In genomic region chr10:67182651-67183050, GRCm38 (mm10) we compare ENCODE assay signal across 12 mouse cellular contexts.
A peak's percentile ranks its signal among the peaks of the same experiment; 100 is the strongest.
DNase-seq lines count a peak whose midpoint lies in the region; ATAC-seq and TF ChIP-seq lines count a peak whose summit lies in the region.
"Had no signal": no experiment of that assay in that cellular context is flagged by ENCODE, and none has a peak within 500 bp of the region (broad histone marks: within the 10 kb centered on the region; RNA-seq: fewer than 3 reads in every experiment).

No protein-coding gene starts in this region.

- H3K27ac ChIP-seq in embryonic facial prominence, embryonic 15.5 days (replicated peaks), result peak overlapping the region; percentile 22; the same call in 1 of the 2 replicates
- peak overlapping the region; percentile 47 for H3K27ac ChIP-seq in spleen, adult 2 months (ENCODE audit: insufficient read depth, low read length)
- no peak overlapping the region for H3K27ac ChIP-seq in hindbrain, embryonic 14.5 days
- H3K27ac ChIP-seq: gastrocnemius, adult 2 months; midbrain, embryonic 12.5 days had no signal

- DNase-seq in embryo, embryonic 11 days, result peak; percentile 48
- DNase-seq in embryo, embryonic 9.5 days (ENCODE audit: extremely low spot score), result no peak
- DNase-seq in kidney, postnatal 10 days, result peak; percentile 21
- no peak for DNase-seq in kidney, postnatal 36 days
- DNase-seq in spleen, adult 2 months (ENCODE audit: low read depth in 1 of 2, low spot score in 2 of 2), result peak; percentile 41 to 55
- DNase-seq in retina, postnatal 1 day, result no peak
- DNase-seq in hindbrain, embryonic 14.5 days (ENCODE audit: low spot score), result no peak
- DNase-seq: cerebellum, adult 9-10 months; gastrocnemius, adult 2 months had no signal

- no peak overlapping the region for H3K4me3 ChIP-seq in embryonic facial prominence, embryonic 15.5 days (replicated peaks)
- H3K4me3 ChIP-seq in spleen, adult 2 months (ENCODE audit: extremely low read depth, insufficient read depth, insufficient read length), result no peak overlapping the region
- H3K4me3 ChIP-seq in hindbrain, embryonic 14.5 days (replicated peaks; ENCODE audit: low read length), result no peak overlapping the region
- H3K4me3 ChIP-seq: gastrocnemius, adult 2 months; midbrain, embryonic 12.5 days had no signal

- no peak overlapping the region for H3K4me2 ChIP-seq in embryonic facial prominence, embryonic 15.5 days (replicated peaks)
- H3K4me2 ChIP-seq in hindbrain, embryonic 14.5 days (replicated peaks), result no peak overlapping the region
- H3K4me2 ChIP-seq: midbrain, embryonic 12.5 days had no signal

- H3K36me3 ChIP-seq in embryonic facial prominence, embryonic 15.5 days, result no peaks in the 10 kb centered on the region
- H3K36me3 ChIP-seq in spleen, adult 2 months (ENCODE audit: control insufficient read depth, insufficient read depth, low read length), result no peaks in the 10 kb centered on the region
- no peaks in the 10 kb centered on the region for H3K36me3 ChIP-seq in hindbrain, embryonic 14.5 days (replicated peaks; ENCODE audit: control insufficient read depth, insufficient read depth)
- H3K36me3 ChIP-seq: midbrain, embryonic 12.5 days had no signal

- no peak for ATAC-seq in embryonic facial prominence, embryonic 15.5 days (ENCODE audit: insufficient number of reproducible peaks, low FRiP score, low TSS enrichment, low read depth)
- no peak for ATAC-seq in hindbrain, embryonic 14.5 days (ENCODE audit: low FRiP score)
- ATAC-seq: activated CD4-positive, CD25-positive, alpha-beta regulatory T cell, adult 4 months had no signal

- 60% methylated on average over 3 of the region's 3 CpGs for WGBS in embryonic facial prominence, embryonic 15.5 days
- WGBS in spleen, adult 2 months, result 18% methylated on average over 3 of the region's 3 CpGs
- WGBS in hindbrain, embryonic 14.5 days, result 63% methylated on average over 3 of the region's 3 CpGs

- TF ChIP-seq POLR2A in spleen, adult 2 months (IDR thresholded peaks at IDR 0.05; ENCODE audit: low read depth, low read length), result no peak

- peaks cover 8% of the 10 kb centered on the region for H3K4me1 ChIP-seq in embryonic facial prominence, embryonic 15.5 days
- H3K4me1 ChIP-seq in spleen, adult 2 months (ENCODE audit: control insufficient read depth, insufficient read depth, insufficient read length), result no peaks in the 10 kb centered on the region; the same call in 1 of the 2 replicates
- peaks cover 9% of the 10 kb centered on the region for H3K4me1 ChIP-seq in hindbrain, embryonic 14.5 days (replicated peaks; ENCODE audit: control insufficient read depth, insufficient read depth, low read length)

- no peak for TF ChIP-seq CTCF in spleen, adult 2 months (IDR thresholded peaks at IDR 0.05; ENCODE audit: extremely low read depth, insufficient read depth, insufficient read length, insufficient replicate concordance)

- H3K27me3 ChIP-seq in embryonic facial prominence, embryonic 15.5 days, result no peaks in the 10 kb centered on the region
- H3K27me3 ChIP-seq in spleen, adult 2 months (ENCODE audit: control insufficient read depth, insufficient read depth, low read length), result no peaks in the 10 kb centered on the region
- no peaks in the 10 kb centered on the region for H3K27me3 ChIP-seq in hindbrain, embryonic 14.5 days (ENCODE audit: control insufficient read depth, insufficient read depth, low read length)
- H3K27me3 ChIP-seq: midbrain, embryonic 12.5 days had no signal

- H3K9ac ChIP-seq in embryonic facial prominence, embryonic 15.5 days, result no peak overlapping the region
- no peak overlapping the region for H3K9ac ChIP-seq in hindbrain, embryonic 14.5 days
- H3K9ac ChIP-seq: midbrain, embryonic 12.5 days had no signal

- no peaks in the 10 kb centered on the region for H3K9me3 ChIP-seq in embryonic facial prominence, embryonic 15.5 days (replicated peaks)
- H3K9me3 ChIP-seq in hindbrain, embryonic 14.5 days (ENCODE audit: control insufficient read depth, low read length), result no peaks in the 10 kb centered on the region
- H3K9me3 ChIP-seq: midbrain, embryonic 12.5 days had no signal

Comparison
In these comparisons a context has a peak if more than half of its experiments do, and no peak if none do; other contexts are left out.
1. DNase-seq: peak in embryo, embryonic 11 days (single experiment), kidney, postnatal 10 days (single experiment) and spleen, adult 2 months (2 of 2); none in embryo, embryonic 9.5 days (single experiment), kidney, postnatal 36 days (0 of 2), retina, postnatal 1 day (single experiment) and hindbrain, embryonic 14.5 days (single experiment).